Mouse (Mus musculus) limb, embryonic 14.5 days (tissue): ENCODE measurements at regions not wholly inside any gene's neighbourhood (a gene's known extent, or its start where the extent isn't known, plus 50 kb on each side); places are given as distances from the start of the nearest gene placed in this dataset.

Experiments
- ATAC-seq: fragments of 200-750 bp; cut with Nextera tagmentation; 2 replicates; pipeline ENCODE4 v1.8.0; 2017; ENCODE audit warnings: low read depth, moderate number of reproducible peaks, moderate TSS enrichment; ENCODE audit not compliant: low FRiP score
- DNase-seq: peaks from one replicate; pipeline ENCODE4 v3.0.0-alpha.2; 2015; ENCODE audit warnings: low spot score
- H3K27ac ChIP-seq: fragments of 300-500 bp; sonication (generic); replicated peaks from 2 replicates; pipeline ENCODE4 v1.5.1; 2014; ENCODE audit warnings: low read depth, mild to moderate bottlenecking, low read length, moderate library complexity, mixed read lengths
- H3K27me3 ChIP-seq: fragments of 300-500 bp; sonication (generic); 2 replicates; pipeline ENCODE4 v1.6.1; 2014; ENCODE audit warnings: low read length, mixed read lengths; ENCODE audit not compliant: control insufficient read depth, insufficient read depth
- H3K36me3 ChIP-seq: fragments of 300-500 bp; sonication (generic); 2 replicates; pipeline ENCODE4 v1.6.1; 2014; ENCODE audit warnings: mild to moderate bottlenecking, low read length, moderate library complexity, mixed read lengths; ENCODE audit not compliant: control insufficient read depth, insufficient read depth
- H3K4me1 ChIP-seq: fragments of 300-500 bp; sonication (generic); 2 replicates; pipeline ENCODE4 v1.6.1; 2014; ENCODE audit warnings: antibody characterized with exemption, low read length, mixed read lengths; ENCODE audit not compliant: control insufficient read depth, insufficient read depth
- H3K4me2 ChIP-seq: fragments of 300-500 bp; sonication (generic); replicated peaks from 2 replicates; pipeline ENCODE4 v1.6.1; 2014; ENCODE audit warnings: low read depth, mild to moderate bottlenecking, low read length, moderate library complexity; ENCODE audit not compliant: severe bottlenecking
- H3K4me3 ChIP-seq: fragments of 300-500 bp; sonication (generic); replicated peaks from 2 replicates; pipeline ENCODE4 v1.5.1; 2014; ENCODE audit warnings: low read length
- H3K9ac ChIP-seq: fragments of 300-500 bp; sonication (generic); 2 replicates; pipeline ENCODE4 v1.6.1; 2014; ENCODE audit warnings: mild to moderate bottlenecking, low read depth, low read length, moderate library complexity; ENCODE audit not compliant: severe bottlenecking
- H3K9me3 ChIP-seq: fragments of 300-500 bp; sonication (generic); 2 replicates; pipeline ENCODE4 v1.6.1; 2016; ENCODE audit warnings: low read length; ENCODE audit not compliant: control insufficient read depth
- POLR2A ChIP-seq: fragments of 200-500 bp; IDR thresholded peaks from 2 replicates; pipeline ENCODE4 v1.8.0; 2012; ENCODE audit warnings: inconsistent platforms, mild to moderate bottlenecking, moderate library complexity, borderline replicate concordance; ENCODE audit not compliant: insufficient read depth, insufficient read length; ENCODE audit errors: extremely low read depth
- WGBS: fragments of 180-500 bp; shearing (Covaris S2); extraction: QIAGEN DNeasy Blood & Tissue Kit; methylation state at CpG from one replicate; pipeline ENCODE4 v1.1.7; 2014; 5-methylcytosine and 5-hydroxymethylcytosine counted together

DNA sequence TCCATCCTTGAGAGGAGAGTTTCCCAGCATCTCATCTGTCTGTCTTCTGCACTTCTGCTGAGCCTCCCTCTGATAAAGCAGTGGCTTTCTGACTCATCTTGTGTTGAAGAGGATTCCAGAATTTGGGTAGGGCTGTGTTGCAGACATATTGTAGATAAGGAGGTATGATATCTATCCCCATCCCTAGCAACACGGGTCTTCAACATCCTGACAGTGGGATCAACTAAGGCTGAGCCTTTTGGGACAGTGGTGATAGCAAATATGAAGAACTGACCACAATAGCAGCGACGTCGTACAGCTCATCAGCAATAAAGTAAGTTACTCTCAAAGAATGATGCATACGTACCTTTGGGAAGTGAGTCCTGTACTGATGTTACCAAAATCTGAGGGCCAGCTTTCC, 117.2 kb upstream of the Pgrmc2 start:
- H3K27me3 ChIP-seq: no peaks in the 10 kb centered on the region
- H3K4me3 ChIP-seq: no peak overlapping the region
- H3K36me3 ChIP-seq: no peaks in the 10 kb centered on the region
- H3K4me1 ChIP-seq: peaks cover 10% of the 10 kb centered on the region
- no peak overlapping the region for H3K27ac ChIP-seq
- DNase-seq: no peak
- TF ChIP-seq POLR2A: no peak
- 81% methylated on average over 5 of the region's 5 CpGs for WGBS
- ATAC-seq: no peak
- H3K9me3 ChIP-seq: no peaks in the 10 kb centered on the region
- H3K9ac ChIP-seq: no peak overlapping the region
- H3K4me2 ChIP-seq: no peak overlapping the region

DNA sequence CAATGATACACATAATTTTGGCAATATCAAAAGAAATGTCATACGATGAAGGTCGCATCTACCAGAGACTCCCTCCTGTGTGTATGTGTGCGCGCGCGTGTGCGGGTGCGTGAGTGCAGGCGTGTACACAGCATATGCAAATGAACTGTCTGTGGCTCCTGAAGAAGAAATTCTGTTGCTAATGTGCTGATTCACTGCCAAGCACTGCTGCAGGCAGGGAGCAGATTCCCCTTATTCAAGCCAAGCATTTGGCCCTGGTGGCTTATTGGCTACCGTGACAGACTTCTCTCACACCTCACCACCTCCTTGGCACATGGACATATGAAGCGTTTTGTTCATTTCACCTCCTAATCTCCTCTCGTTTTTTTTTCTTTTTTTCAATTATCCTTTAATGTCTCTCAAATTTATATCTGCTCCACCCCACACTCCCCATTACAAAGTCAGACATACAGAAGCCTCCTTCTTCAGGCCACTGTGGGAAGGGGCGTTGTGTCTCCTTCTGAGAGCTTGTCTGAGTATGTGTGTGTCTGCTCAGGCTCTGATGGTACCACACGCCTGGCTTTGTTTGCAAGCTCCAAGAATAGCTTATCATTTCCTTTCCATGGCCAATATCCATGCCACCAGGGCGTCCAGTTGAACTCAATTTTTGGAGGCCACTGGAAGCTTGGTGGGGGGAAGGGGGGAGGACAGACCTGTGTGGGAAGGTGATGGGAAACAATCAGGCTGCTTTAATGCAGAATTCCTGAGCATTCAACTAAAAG, 115.5 kb upstream of the Pgrmc2 start:
- DNase-seq: no peak
- no peak overlapping the region for H3K4me2 ChIP-seq
- no peak for TF ChIP-seq POLR2A
- ATAC-seq: no peak
- 84% methylated on average over 15 of the region's 15 CpGs for WGBS
- H3K4me3 ChIP-seq: no peak overlapping the region
- no peaks in the 10 kb centered on the region for H3K27me3 ChIP-seq
- no peaks in the 10 kb centered on the region for H3K9me3 ChIP-seq
- no peak overlapping the region for H3K27ac ChIP-seq
- H3K36me3 ChIP-seq: no peaks in the 10 kb centered on the region
- H3K4me1 ChIP-seq: peaks cover 15% of the 10 kb centered on the region
- no peak overlapping the region for H3K9ac ChIP-seq

DNA sequence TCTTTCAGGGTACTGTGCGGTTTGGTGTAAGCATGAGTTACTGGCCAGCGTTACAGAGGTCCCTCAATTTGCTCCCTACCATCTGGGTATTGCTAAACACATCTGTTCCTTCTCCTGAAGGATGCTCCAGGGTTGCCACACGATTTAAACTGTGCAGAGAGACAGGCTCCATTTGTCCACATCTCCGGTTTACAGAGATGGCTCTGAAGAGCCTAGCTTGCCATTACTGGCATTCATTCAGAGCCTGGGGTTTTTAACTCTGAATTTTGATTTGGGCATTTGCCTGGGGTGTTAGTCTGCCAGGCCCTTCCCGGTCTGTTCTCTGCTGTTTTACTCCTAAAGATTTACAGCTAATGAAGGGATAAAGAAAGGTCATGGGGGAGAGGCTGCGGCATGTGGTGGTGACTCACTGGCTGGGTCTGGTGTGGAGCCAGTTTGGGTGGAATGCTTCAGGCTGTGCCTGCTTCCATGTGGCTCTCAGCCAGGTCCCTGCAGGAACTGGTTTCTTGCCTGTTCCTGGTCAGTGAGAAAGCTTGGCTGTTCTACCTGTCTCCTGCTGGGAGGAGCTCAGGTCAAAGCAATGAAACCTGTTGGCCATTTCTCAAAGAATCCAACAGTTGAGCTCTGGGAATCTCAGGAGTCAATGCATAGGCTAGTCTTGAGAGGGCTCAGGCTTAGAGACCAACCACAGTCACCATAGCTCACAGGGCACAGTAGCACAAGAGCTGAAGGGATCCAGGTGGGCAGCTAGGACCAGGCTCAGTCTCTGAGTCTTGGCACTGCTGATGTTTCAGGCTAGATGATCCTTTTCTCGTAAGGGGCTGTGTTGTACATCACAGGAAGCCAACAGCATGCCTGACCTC, 112.5 kb upstream of the Pgrmc2 start:
- no peak for TF ChIP-seq POLR2A
- Histone ChIP-seq H3K9me3 (no peaks in the 10 kb centered on the region), H3K27ac (no peak overlapping the region), H3K36me3 (no peaks in the 10 kb centered on the region), H3K4me2 (no peak overlapping the region), H3K9ac (no peak overlapping the region), H3K4me3 (no peak overlapping the region), H3K27me3 (no peaks in the 10 kb centered on the region), H3K4me1 (peaks cover 15% of the 10 kb centered on the region)
- DNase-seq (peak; percentile 62), ATAC-seq (peak; percentile 71)
- WGBS: 40% methylated on average over 7 of the region's 7 CpGs

DNA sequence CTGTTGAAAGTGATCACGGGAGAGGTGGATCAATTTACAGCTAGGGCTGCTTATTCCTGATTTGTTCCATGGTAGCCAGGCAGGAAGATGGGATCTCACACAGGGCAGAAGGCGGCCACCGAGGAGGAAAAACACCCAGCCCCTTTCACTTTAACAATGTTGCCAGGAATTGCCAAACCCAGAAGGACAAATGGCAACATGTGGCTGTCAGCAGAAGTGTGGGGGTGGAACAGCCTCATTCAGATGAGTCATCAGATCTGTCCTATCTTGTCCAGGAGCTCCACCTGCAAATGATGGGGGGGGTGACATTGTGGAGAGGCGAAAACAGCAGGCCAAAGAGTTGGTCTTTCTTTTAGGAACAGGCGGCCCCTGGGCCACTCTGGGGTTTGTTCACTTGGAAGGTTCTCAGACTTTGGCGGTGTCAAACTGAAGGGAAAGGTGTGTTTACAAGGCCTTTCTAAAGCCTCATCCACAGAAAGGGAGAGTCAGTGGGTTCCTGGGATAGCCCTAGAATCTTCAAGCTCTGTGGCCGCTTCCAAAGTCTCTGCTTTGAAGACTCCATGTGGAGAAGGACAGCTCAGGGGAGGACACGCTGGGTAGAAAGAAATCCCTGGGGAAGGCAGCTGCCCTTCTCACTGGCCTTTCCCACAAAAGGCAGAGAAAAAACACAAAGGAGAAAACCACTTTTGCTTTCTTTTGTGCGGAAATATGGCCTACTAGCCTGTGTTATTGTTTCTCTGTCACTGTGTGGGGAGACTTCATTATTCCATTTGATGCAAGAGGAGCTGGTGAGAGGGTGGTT, 111.7 kb upstream of the Pgrmc2 start:
- H3K4me2 ChIP-seq: no peak overlapping the region
- no peaks in the 10 kb centered on the region for H3K36me3 ChIP-seq
- no peak overlapping the region for H3K27ac ChIP-seq
- 71% methylated on average over 9 of the region's 9 CpGs for WGBS
- DNase-seq (no peak), ATAC-seq (no peak)
- peaks cover 15% of the 10 kb centered on the region for H3K4me1 ChIP-seq
- H3K27me3 ChIP-seq: no peaks in the 10 kb centered on the region
- H3K4me3 ChIP-seq: no peak overlapping the region
- H3K9ac ChIP-seq: no peak overlapping the region
- no peak for TF ChIP-seq POLR2A
- H3K9me3 ChIP-seq: no peaks in the 10 kb centered on the region
